Mouse (Mus musculus): ENCODE measurements around the gene Tmem135. TPM values are rescaled to one million over a fixed set of nuclear protein-coding genes. Genes with fewer than 3 reads are reported as not detected.

The Tmem135 gene
- polyA plus RNA-seq, 1 experiment from 2014 or later, result 35.7 TPM

- Histone ChIP-seq H3K4me1 (ENCODE audit: control insufficient read depth, insufficient read depth, low read length) (peaks cover 53% of the 10 kb centered on the region), H3K9ac (replicated peaks; ENCODE audit: low read depth, low read length) (no peak overlapping the region), H3K9me3 (ENCODE audit: control insufficient read depth, low read depth, low read length) (no peaks in the 10 kb centered on the region), H3K27me3 (ENCODE audit: control insufficient read depth, insufficient read depth, low read length) (no peaks in the 10 kb centered on the region), H3K4me3 (ENCODE audit: low read depth, low read length) (no peak overlapping the region), H3K36me3 (ENCODE audit: control insufficient read depth, insufficient read depth, low read length) (peaks cover 27% of the 10 kb centered on the region; the same call in 1 of the 2 replicates), H3K4me2 (replicated peaks; ENCODE audit: low read depth, low read length) (no peak overlapping the region), H3K27ac (ENCODE audit: low read length) (no peak overlapping the region)
- ATAC-seq (ENCODE audit: insufficient number of reproducible peaks, insufficient read depth, low FRiP score, low read depth), result no peak
- WGBS, result 88% methylated on average over 3 of the region's 3 CpGs
Measured at GRCm38 (mm10) chr7:89411346-89411745, 7.3 kb upstream of the Tmem135 start.

GRCm38 (mm10) chr7:89410294-89410693 lies 6.3 kb upstream of the Tmem135 start:
- ATAC-seq (ENCODE audit: insufficient number of reproducible peaks, insufficient read depth, low FRiP score, low read depth), result no peak

GRCm38 (mm10) chr7:89407006-89407940 lies 3.3 kb upstream of the Tmem135 start:
- H3K4me3 ChIP-seq (ENCODE audit: low read depth, low read length), result peak overlapping the region; percentile 91; the same call in 1 of the 2 replicates
- H3K4me2 ChIP-seq (replicated peaks; ENCODE audit: low read depth, low read length), result peak overlapping the region; percentile 92; the same call in 1 of the 2 replicates
- 79% methylated on average over 24 of the region's 24 CpGs for WGBS
- peaks cover 25% of the 10 kb centered on the region; the same call in 1 of the 2 replicates for H3K36me3 ChIP-seq (ENCODE audit: control insufficient read depth, insufficient read depth, low read length)
- no peak for ATAC-seq (ENCODE audit: insufficient number of reproducible peaks, insufficient read depth, low FRiP score, low read depth)
- H3K4me1 ChIP-seq (ENCODE audit: control insufficient read depth, insufficient read depth, low read length), result peaks cover 55% of the 10 kb centered on the region
- H3K27me3 ChIP-seq (ENCODE audit: control insufficient read depth, insufficient read depth, low read length), result no peaks in the 10 kb centered on the region
- peak overlapping the region; percentile 16; the same call in 1 of the 2 replicates for H3K27ac ChIP-seq (ENCODE audit: low read length)
- H3K9me3 ChIP-seq (ENCODE audit: control insufficient read depth, low read depth, low read length), result no peaks in the 10 kb centered on the region
- H3K9ac ChIP-seq (replicated peaks; ENCODE audit: low read depth, low read length), result no peak overlapping the region

More at GRCm38 (mm10) chr7:89410294-89410693, 6.3 kb upstream of the Tmem135 start:
- no peaks in the 10 kb centered on the region for H3K27me3 ChIP-seq (ENCODE audit: control insufficient read depth, insufficient read depth, low read length)
- H3K4me2 ChIP-seq (replicated peaks; ENCODE audit: low read depth, low read length), result no peak overlapping the region
- no peak overlapping the region for H3K4me3 ChIP-seq (ENCODE audit: low read depth, low read length)
- no peak overlapping the region for H3K9ac ChIP-seq (replicated peaks; ENCODE audit: low read depth, low read length)
- H3K36me3 ChIP-seq (ENCODE audit: control insufficient read depth, insufficient read depth, low read length), result peaks cover 27% of the 10 kb centered on the region; the same call in 1 of the 2 replicates
- no peak overlapping the region for H3K27ac ChIP-seq (ENCODE audit: low read length)
- H3K9me3 ChIP-seq (ENCODE audit: control insufficient read depth, low read depth, low read length), result no peaks in the 10 kb centered on the region
- 66% methylated on average over 4 of the region's 4 CpGs for WGBS
- H3K4me1 ChIP-seq (ENCODE audit: control insufficient read depth, insufficient read depth, low read length), result peaks cover 49% of the 10 kb centered on the region

GRCm38 (mm10) chr7:89406011-89406410 lies 2.0 kb upstream of the Tmem135 start:
- Histone ChIP-seq H3K9ac (replicated peaks; ENCODE audit: low read depth, low read length) (no peak overlapping the region; the same call in 1 of the 2 replicates), H3K27me3 (ENCODE audit: control insufficient read depth, insufficient read depth, low read length) (no peaks in the 10 kb centered on the region), H3K4me3 (ENCODE audit: low read depth, low read length) (peak overlapping the region; percentile 91), H3K36me3 (ENCODE audit: control insufficient read depth, insufficient read depth, low read length) (peaks cover 21% of the 10 kb centered on the region; the same call in 1 of the 2 replicates), H3K9me3 (ENCODE audit: control insufficient read depth, low read depth, low read length) (no peaks in the 10 kb centered on the region), H3K4me1 (ENCODE audit: control insufficient read depth, insufficient read depth, low read length) (peaks cover 44% of the 10 kb centered on the region), H3K27ac (ENCODE audit: low read length) (no peak overlapping the region), H3K4me2 (replicated peaks; ENCODE audit: low read depth, low read length) (peak overlapping the region; percentile 92)
- no peak for ATAC-seq (ENCODE audit: insufficient number of reproducible peaks, insufficient read depth, low FRiP score, low read depth)
- 15% methylated on average over 1 of the region's 1 CpGs for WGBS

- Histone ChIP-seq H3K4me1 (ENCODE audit: control insufficient read depth, insufficient read depth, low read length) (peaks cover 33% of the 10 kb centered on the region), H3K9me3 (ENCODE audit: control insufficient read depth, low read depth, low read length) (no peaks in the 10 kb centered on the region), H3K4me3 (ENCODE audit: low read depth, low read length) (peak overlapping the region; percentile 91), H3K9ac (replicated peaks; ENCODE audit: low read depth, low read length) (peak overlapping the region; percentile 97), H3K27me3 (ENCODE audit: control insufficient read depth, insufficient read depth, low read length) (no peaks in the 10 kb centered on the region), H3K36me3 (ENCODE audit: control insufficient read depth, insufficient read depth, low read length) (peaks cover 18% of the 10 kb centered on the region; the same call in 1 of the 2 replicates), H3K4me2 (replicated peaks; ENCODE audit: low read depth, low read length) (peak overlapping the region; percentile 92), H3K27ac (ENCODE audit: low read length) (peak overlapping the region; percentile 90)
- under 1% methylated on average over 34 of the region's 35 CpGs for WGBS
- no peak for ATAC-seq (ENCODE audit: insufficient number of reproducible peaks, insufficient read depth, low FRiP score, low read depth)
Measured at GRCm38 (mm10) chr7:89404734-89405440, 865 bp upstream of the Tmem135 start.

GRCm38 (mm10) chr7:89403053-89403972 lies 709 bp downstream of the Tmem135 start:
- Histone ChIP-seq H3K4me2 (replicated peaks; ENCODE audit: low read depth, low read length) (peak overlapping the region; percentile 92), H3K36me3 (ENCODE audit: control insufficient read depth, insufficient read depth, low read length) (peaks cover 13% of the 10 kb centered on the region; the same call in 1 of the 2 replicates), H3K4me1 (ENCODE audit: control insufficient read depth, insufficient read depth, low read length) (peaks cover 23% of the 10 kb centered on the region), H3K9ac (replicated peaks; ENCODE audit: low read depth, low read length) (peak overlapping the region; percentile 39), H3K9me3 (ENCODE audit: control insufficient read depth, low read depth, low read length) (no peaks in the 10 kb centered on the region), H3K27ac (ENCODE audit: low read length) (peak overlapping the region; percentile 88), H3K4me3 (ENCODE audit: low read depth, low read length) (peak overlapping the region; percentile 91), H3K27me3 (ENCODE audit: control insufficient read depth, insufficient read depth, low read length) (no peaks in the 10 kb centered on the region)
- peak; percentile 85 for ATAC-seq (ENCODE audit: insufficient number of reproducible peaks, insufficient read depth, low FRiP score, low read depth)
- 3% methylated on average over 52 of the region's 52 CpGs for WGBS

GRCm38 (mm10) chr7:89401936-89402335 lies 2.1 kb downstream of the Tmem135 start:
- Histone ChIP-seq H3K27me3 (ENCODE audit: control insufficient read depth, insufficient read depth, low read length) (no peaks in the 10 kb centered on the region), H3K4me1 (ENCODE audit: control insufficient read depth, insufficient read depth, low read length) (peaks cover 9% of the 10 kb centered on the region), H3K9me3 (ENCODE audit: control insufficient read depth, low read depth, low read length) (no peaks in the 10 kb centered on the region), H3K27ac (ENCODE audit: low read length) (no peak overlapping the region), H3K36me3 (ENCODE audit: control insufficient read depth, insufficient read depth, low read length) (peaks cover 2% of the 10 kb centered on the region; the same call in 1 of the 2 replicates), H3K4me3 (ENCODE audit: low read depth, low read length) (no peak overlapping the region), H3K4me2 (replicated peaks; ENCODE audit: low read depth, low read length) (no peak overlapping the region), H3K9ac (replicated peaks; ENCODE audit: low read depth, low read length) (no peak overlapping the region)
- ATAC-seq (ENCODE audit: insufficient number of reproducible peaks, insufficient read depth, low FRiP score, low read depth), result no peak
- 69% methylated on average over 3 of the region's 3 CpGs for WGBS

Measured in stomach, embryonic 14.5 days (tissue).